Mouse (Mus musculus): ENCODE measurements around the gene Vmn1r217.
"Not testable (repeated sequence)": the region's sequence is repeated elsewhere in the genome, so short reads cannot be mapped to it uniquely, and the experiment has no call there.

The Vmn1r217 gene

DNA sequence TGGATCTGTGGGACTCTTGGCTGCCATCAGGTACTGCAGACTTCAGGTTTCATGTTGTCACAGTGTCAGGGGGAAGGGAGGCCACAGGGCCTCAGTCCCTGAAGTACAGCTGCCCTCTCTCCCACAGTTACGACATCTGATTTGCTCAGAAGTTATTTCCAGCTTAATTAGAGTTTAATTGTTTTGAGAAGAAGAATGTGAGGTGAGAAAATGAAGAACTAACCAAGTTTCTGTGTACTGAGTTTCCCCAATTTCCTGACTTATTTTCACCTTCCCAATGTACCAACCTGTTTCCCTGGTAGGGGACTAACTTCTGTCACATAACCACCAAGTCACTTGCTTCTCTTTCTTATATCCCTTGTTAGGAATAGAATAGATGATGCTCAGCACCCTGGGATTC, at the start of gene Vmn1r217:
Gene Vmn1r217, minus strand, starts transcription at position 101 of the 400 bp plus-strand sequence.
- not testable (repeated sequence) for DNase-seq (ENCODE audit: low spot score)

- DNase-seq (ENCODE audit: low spot score), result not testable (repeated sequence)
Measured at GRCm38 (mm10) chr13:23166471-23166870, 48.4 kb upstream of the Vmn1r217 start.

DNA sequence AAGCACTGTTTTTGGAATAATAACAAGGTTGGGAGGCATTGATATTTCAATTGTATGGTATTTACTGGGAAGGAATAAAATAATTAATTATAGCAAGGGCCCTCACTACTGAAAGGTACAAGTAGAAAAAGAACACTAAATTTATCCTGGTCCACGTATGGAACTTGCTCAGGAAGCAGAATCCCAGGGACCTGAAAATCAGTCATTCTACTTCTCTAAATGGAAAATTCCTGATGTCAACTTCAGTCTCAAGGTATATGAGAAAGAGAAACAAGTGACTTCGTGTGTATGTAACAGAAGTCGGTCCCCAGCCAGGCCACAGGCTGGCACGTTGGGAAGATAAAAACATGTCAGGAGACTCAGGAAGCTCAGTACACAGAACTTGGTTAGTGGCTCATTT, 41.0 kb upstream of the Vmn1r217 start, which contains the start of gene Vmn1r219:
Gene Vmn1r219, plus strand, starts transcription at position 301 of the 400 bp plus-strand sequence.
- no peak for DNase-seq (ENCODE audit: low spot score)

DNA sequence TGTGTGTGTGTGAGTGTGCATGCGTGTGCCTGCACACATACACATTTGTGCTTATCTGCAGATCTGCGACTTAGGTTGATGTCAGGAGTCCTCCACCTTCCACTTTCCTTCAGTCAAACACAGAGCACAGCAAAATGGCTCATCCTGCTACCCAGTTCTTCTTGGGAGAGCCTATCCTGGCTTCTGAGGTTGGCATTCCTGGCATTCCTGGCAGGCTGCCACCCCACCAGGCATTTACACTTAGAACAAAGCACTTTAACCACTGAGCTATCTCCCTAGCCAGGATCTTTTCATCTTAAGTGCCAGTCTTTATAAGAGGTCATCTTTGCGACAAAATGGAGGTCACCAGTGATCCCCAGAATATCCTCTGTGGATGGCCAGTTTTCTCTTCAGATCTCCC, 39.8 kb upstream of the Vmn1r217 start:
- DNase-seq (ENCODE audit: low spot score), result no peak

GRCm38 (mm10) chr13:23138880-23139279, 20.9 kb upstream of the Vmn1r217 start:
- DNase-seq (ENCODE audit: low spot score), result no peak

GRCm38 (mm10) chr13:23133501-23133900, 15.5 kb upstream of the Vmn1r217 start:
- DNase-seq (ENCODE audit: low spot score), result no peak

DNA sequence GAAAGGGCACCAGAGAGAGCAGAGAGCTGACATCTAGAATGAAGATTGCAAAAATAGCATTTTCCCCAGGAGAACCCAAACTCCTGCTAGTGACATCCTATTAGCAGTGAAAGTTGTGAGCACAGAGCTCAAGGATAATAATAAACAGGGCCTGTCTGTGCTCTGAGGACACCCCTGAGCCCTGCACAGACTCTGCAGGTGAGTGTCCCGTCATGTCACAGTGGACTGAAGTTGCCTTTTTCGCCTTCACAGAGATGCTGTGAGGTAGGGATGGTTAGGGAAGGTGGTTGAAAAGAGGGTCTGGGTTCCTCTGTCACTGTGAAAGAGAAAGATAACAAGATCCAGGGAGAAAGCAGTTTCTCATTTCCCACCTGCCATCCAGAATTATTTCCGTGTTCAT, 15.1 kb upstream of the Vmn1r217 start, which contains the start of gene Vmn1r218:
Gene Vmn1r218, plus strand, starts transcription at position 57 of the 400 bp plus-strand sequence.
- no peak for DNase-seq (ENCODE audit: low spot score)

DNA sequence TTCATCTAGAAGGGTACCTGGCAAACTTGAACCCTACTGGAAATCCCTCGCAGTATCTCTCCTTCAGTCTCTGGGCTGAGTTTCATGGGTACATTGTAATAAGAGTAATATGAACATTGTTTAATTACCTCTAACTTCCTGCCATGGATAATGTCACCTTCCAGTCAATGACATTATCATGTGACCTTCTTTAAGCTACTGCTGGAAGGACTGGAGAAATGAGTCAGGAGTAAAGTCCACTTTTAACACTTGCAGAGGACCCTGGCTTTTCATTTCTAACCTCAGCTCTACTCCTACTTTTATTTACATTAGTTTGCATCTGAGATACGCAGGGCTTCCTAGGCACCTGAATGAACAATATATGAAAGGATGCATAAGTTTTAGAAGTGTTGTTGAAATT, 2.6 kb upstream of the Vmn1r217 start:
- DNase-seq (ENCODE audit: low spot score), result no peak

GRCm38 (mm10) chr13:23094386-23094785, 23.6 kb downstream of the Vmn1r217 start:
- no peak for DNase-seq (ENCODE audit: low spot score)

DNA sequence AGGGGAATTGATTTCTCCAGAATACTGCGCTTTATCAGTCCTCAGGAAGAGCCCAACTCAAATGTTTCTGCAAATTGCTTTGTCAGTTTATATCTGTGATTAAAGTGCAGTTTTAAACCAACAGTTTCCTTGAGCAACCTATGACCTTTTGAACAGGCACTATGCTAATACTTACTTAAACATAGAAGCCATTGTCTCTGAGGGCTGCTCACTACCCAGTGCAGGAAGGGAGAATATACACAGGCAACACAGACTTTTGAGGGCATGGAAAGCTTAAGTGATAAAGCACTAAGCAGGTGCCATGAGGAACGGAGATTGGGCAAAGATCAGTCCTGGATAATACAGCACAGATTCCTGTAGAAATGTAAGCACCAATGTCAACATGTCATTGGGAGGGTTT, 48.7 kb downstream of the Vmn1r217 start:
- DNase-seq (ENCODE audit: low spot score), result no peak

- no peak for DNase-seq (ENCODE audit: low spot score)
Measured at GRCm38 (mm10) chr13:23067725-23068124, 50.3 kb downstream of the Vmn1r217 start, which contains the start of gene Vmn1r215. Vmn1r215 (plus strand) TSS chr13:23068025.

DNA sequence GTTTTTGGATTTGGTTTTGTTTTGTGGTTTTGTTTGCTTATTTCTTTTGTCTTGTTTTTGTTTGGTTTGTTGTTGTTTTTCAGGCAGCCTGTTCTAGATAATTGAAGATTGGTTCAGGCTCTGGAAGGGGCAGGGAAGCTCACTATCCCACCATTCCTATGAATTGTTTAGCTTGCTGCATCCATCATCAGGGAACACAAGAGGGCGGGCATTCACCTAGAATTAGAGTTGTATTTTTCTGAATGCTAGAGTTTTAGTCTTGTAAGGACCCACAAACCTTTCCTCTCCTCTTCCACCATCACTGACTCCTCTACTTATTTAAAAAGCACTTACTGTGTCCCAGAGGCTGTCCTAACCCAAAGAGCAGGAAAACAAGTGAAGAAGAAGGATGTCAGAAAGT, 60.2 kb downstream of the Vmn1r217 start:
- no peak for DNase-seq (ENCODE audit: low spot score)

All from yolk sac, embryonic 10.5 days (tissue).